Mouse (Mus musculus) G1E (cell line): Measurements from ENCODE around the gene Smc5.

Source experiments
- CTCF ChIP-seq: IDR thresholded peaks from 2 replicates; pipeline ENCODE4 v1.5.1; 2012; ENCODE audit warnings: low read depth, low read length, inconsistent platforms, mixed read lengths
- GATA1 ChIP-seq: IDR thresholded peaks from 2 replicates; pipeline ENCODE4 v1.6.1; 2012; ENCODE audit warnings: borderline replicate concordance, low read length, inconsistent platforms, mixed read lengths
- GATA2 ChIP-seq: IDR thresholded peaks from 2 replicates; pipeline ENCODE4 v1.6.1; 2012; ENCODE audit warnings: low read depth, low read length, inconsistent platforms, borderline replicate concordance
- TAL1 ChIP-seq: conservative IDR thresholded peaks from 2 replicates; pipeline ENCODE4 v1.6.1; 2012; ENCODE audit warnings: low read depth, low read length, inconsistent platforms, mixed read lengths

DNA sequence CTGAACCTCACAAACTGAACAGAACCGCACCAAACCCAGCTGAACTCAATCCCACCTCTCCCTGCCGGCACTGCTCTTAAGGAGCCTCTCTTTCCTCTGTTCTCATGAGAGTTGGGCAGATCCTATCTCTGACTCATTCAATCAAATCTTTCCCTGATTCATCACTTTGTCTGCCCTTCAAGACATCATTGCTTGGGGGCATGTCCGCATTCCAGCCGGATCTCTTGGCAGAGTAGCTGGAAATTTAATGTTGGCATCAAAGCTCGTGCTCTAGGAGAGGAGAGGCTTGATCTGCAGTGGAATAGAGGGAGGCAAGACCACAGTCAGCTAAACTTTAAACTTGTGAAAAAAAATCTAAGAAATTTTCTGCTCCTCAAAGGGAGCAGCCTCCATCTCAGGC is 71.6 kb downstream of the Smc5 start:
- no peak for TF ChIP-seq GATA2
- no peak for TF ChIP-seq CTCF
- TF ChIP-seq GATA1: no peak
- no peak for TF ChIP-seq TAL1
